Mouse (Mus musculus) olfactory bulb, adult 2 months (tissue): ENCODE measurements around the gene Rsad2.

Experiments used
- CTCF ChIP-seq: fragments of 200-500 bp; IDR thresholded peaks from 2 replicates; pipeline ENCODE4 v1.5.1; 2012; ENCODE audit warnings: low read depth, mild to moderate bottlenecking, low read length, moderate library complexity; ENCODE audit not compliant: insufficient read depth
- POLR2A ChIP-seq: fragments of 200-500 bp; IDR thresholded peaks from 2 replicates; pipeline ENCODE4 v1.6.1; 2012; ENCODE audit warnings: mild to moderate bottlenecking, low read depth, low read length, moderate library complexity; ENCODE audit not compliant: insufficient read depth

- TF ChIP-seq CTCF = no peak
- TF ChIP-seq POLR2A = no peak
These were observed 39.5 kb downstream of the Rsad2 start for GRCm38 (mm10) chr12:26416636-26417295.
